Mouse (Mus musculus) embryonic facial prominence, embryonic 13.5 days (tissue): ENCODE measurements around the gene Nckap5. TPM values are rescaled to one million over a fixed set of nuclear protein-coding genes. Genes with fewer than 3 reads are reported as not detected.

Experiments used
- ATAC-seq: fragments of 200-750 bp; cut with Nextera tagmentation; 2 replicates; pipeline ENCODE4 v1.8.0; 2017; ENCODE audit warnings: low read depth; ENCODE audit not compliant: insufficient number of reproducible peaks, insufficient read depth, low FRiP score, low TSS enrichment
- H3K27ac ChIP-seq: fragments of 300-500 bp; sonication (generic); 2 replicates; pipeline ENCODE4 v1.5.1; 2015; ENCODE audit warnings: moderate library complexity, mild to moderate bottlenecking, inconsistent platforms
- H3K27me3 ChIP-seq: fragments of 300-500 bp; sonication (generic); 2 replicates; pipeline ENCODE4 v1.6.1; 2015; ENCODE audit warnings: mild to moderate bottlenecking, inconsistent platforms
- H3K36me3 ChIP-seq: fragments of 300-500 bp; sonication (generic); 2 replicates; pipeline ENCODE4 v1.6.1; 2015; ENCODE audit warnings: mild to moderate bottlenecking, inconsistent platforms
- H3K4me1 ChIP-seq: fragments of 300-500 bp; sonication (generic); 2 replicates; pipeline ENCODE4 v1.6.1; 2015; ENCODE audit warnings: inconsistent platforms
- H3K4me2 ChIP-seq: fragments of 300-500 bp; sonication (generic); 2 replicates; pipeline ENCODE4 v1.6.1; 2015; ENCODE audit warnings: moderate library complexity, mild to moderate bottlenecking, inconsistent platforms
- H3K4me3 ChIP-seq: fragments of 300-500 bp; sonication (generic); 2 replicates; pipeline ENCODE4 v1.5.1; 2015; ENCODE audit warnings: mild to moderate bottlenecking, inconsistent platforms
- H3K9ac ChIP-seq: fragments of 300-500 bp; sonication (generic); 2 replicates; pipeline ENCODE4 v1.6.1; 2015; ENCODE audit warnings: mild to moderate bottlenecking, inconsistent platforms
- H3K9me3 ChIP-seq: fragments of 300-500 bp; sonication (generic); 2 replicates; pipeline ENCODE4 v1.6.1; 2016; ENCODE audit warnings: inconsistent platforms
- WGBS: fragments of 180-500 bp; shearing (Covaris S2); methylation state at CpG from one replicate; pipeline ENCODE4 v1.1.7; 2015; ENCODE audit warnings: mixed read lengths; 5-methylcytosine and 5-hydroxymethylcytosine counted together
- polyA plus RNA-seq: library from polyadenylated mRNA; unstranded; fragments of >200 nt; fragmentation: Nextera tagmentation; extraction: Ambion mirVana; gene quantifications from 2 replicates; pipeline ENCODE4 v1.2.1, GENCODE M21; 2015

The Nckap5 gene
- polyA plus RNA-seq, 1 experiment from 2014 or later, result 11.3 TPM

DNA sequence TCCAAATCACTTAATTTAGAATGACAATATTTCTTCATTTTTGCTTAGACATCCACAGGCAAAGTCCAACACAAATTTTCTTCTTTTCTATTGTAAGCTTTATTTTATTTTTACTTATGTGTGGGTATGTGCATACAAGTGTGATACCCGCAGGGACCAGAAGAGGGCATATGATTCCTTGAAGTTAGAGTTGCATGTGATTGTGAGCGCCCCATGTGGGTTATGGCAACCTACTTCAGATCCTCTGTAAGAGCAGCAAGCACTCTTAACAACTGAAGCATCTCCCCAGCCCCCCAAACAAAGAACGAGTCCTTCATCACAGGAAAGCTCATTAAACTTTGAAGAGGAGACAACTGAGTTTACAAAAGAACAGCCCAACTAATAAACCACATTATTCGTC lies 217.7 kb downstream of the Nckap5 start:
- H3K27ac ChIP-seq, result no peak overlapping the region
- H3K27me3 ChIP-seq, result no peaks in the 10 kb centered on the region
- ATAC-seq, result no peak
- no peaks in the 10 kb centered on the region for H3K36me3 ChIP-seq
- no peaks in the 10 kb centered on the region for H3K9me3 ChIP-seq
- no peaks in the 10 kb centered on the region for H3K4me1 ChIP-seq
- H3K9ac ChIP-seq, result no peak overlapping the region
- no peak overlapping the region for H3K4me2 ChIP-seq
- no peak overlapping the region for H3K4me3 ChIP-seq
- WGBS, result 87% methylated on average over 4 of the region's 4 CpGs

DNA sequence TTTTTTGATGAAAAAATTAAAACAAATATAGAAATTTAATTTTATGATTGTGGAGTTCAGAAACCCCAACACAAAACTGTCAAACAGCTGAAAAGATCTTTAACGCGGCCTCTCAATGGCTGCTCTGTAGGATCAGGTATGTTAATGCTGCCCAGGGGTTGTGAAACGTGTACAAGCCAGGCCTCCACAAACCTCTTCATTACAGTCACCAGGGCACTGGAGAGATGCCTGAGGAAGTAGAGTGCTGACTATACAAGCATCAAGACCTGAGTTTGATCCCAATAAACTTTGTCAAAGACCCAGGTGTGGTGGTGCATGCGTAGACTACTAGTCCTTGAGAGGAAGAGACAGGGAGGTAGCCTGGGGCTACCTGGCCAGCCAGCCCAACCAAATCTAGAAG lies 222.0 kb downstream of the Nckap5 start:
- H3K27ac ChIP-seq, result no peak overlapping the region
- no peaks in the 10 kb centered on the region for H3K4me1 ChIP-seq
- no peaks in the 10 kb centered on the region for H3K27me3 ChIP-seq
- no peaks in the 10 kb centered on the region for H3K9me3 ChIP-seq
- no peak; the same call in 1 of the 2 replicates for ATAC-seq
- H3K4me3 ChIP-seq, result no peak overlapping the region
- no peak overlapping the region for H3K4me2 ChIP-seq
- no peaks in the 10 kb centered on the region for H3K36me3 ChIP-seq
- no peak overlapping the region for H3K9ac ChIP-seq
- WGBS, result 82% methylated on average over 4 of the region's 4 CpGs

DNA sequence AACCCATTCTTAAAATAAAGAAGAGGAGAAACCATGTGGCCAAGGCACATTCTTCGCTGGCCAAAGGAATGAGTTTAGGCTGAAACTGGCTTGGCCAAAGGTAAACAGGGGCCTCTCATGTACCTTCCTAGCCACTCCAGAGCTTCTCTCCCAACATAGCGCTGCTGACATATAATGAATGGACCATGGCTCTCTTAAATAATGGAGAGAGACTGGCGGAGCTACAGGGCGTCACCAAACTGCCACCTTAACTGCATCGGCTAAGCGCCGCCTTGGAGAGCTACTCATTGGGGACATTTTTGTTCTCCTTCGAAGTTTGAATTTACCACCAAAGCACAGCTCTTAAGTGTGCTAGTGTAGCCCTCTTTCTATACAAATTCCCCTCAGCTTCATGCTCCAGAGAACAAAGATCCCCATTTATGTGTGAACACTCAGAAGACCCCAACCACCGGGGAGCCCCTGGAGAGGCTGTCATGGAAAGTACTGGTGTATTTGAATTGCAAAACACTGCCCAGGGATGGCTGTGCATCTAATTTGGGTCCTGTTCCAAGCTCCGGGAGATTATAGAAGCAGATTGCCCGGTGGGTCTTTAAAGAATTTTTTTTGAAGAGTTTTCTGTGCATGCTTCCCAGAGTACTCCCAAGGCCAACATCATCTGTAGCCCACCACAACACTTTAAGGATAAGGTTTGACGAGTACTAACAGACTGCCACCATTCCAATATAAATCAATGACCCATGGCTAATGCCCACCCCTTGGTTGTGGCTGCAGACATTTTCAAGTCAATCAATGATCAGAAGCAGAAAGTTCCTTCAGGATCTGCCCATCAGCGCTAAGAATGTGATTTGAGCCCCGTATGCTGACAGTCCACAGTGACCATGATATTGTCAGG lies 224.2 kb downstream of the Nckap5 start:
- H3K27ac ChIP-seq, result no peak overlapping the region
- WGBS, result 86% methylated on average over 14 of the region's 14 CpGs
- no peak for ATAC-seq
- H3K36me3 ChIP-seq, result no peaks in the 10 kb centered on the region
- no peaks in the 10 kb centered on the region for H3K27me3 ChIP-seq
- H3K4me1 ChIP-seq, result no peaks in the 10 kb centered on the region
- no peak overlapping the region for H3K4me2 ChIP-seq
- H3K4me3 ChIP-seq, result no peak overlapping the region
- H3K9ac ChIP-seq, result no peak overlapping the region
- no peaks in the 10 kb centered on the region for H3K9me3 ChIP-seq

- Histone ChIP-seq H3K27ac (no peak overlapping the region), H3K4me2 (no peak overlapping the region), H3K9ac (no peak overlapping the region), H3K4me3 (no peak overlapping the region), H3K9me3 (no peaks in the 10 kb centered on the region), H3K4me1 (no peaks in the 10 kb centered on the region), H3K27me3 (no peaks in the 10 kb centered on the region), H3K36me3 (no peaks in the 10 kb centered on the region)
- 80% methylated on average over 9 of the region's 9 CpGs for WGBS
- no peak for ATAC-seq
Measured at GRCm38 (mm10) chr1:126604551-126604950, 226.0 kb downstream of the Nckap5 start.

DNA sequence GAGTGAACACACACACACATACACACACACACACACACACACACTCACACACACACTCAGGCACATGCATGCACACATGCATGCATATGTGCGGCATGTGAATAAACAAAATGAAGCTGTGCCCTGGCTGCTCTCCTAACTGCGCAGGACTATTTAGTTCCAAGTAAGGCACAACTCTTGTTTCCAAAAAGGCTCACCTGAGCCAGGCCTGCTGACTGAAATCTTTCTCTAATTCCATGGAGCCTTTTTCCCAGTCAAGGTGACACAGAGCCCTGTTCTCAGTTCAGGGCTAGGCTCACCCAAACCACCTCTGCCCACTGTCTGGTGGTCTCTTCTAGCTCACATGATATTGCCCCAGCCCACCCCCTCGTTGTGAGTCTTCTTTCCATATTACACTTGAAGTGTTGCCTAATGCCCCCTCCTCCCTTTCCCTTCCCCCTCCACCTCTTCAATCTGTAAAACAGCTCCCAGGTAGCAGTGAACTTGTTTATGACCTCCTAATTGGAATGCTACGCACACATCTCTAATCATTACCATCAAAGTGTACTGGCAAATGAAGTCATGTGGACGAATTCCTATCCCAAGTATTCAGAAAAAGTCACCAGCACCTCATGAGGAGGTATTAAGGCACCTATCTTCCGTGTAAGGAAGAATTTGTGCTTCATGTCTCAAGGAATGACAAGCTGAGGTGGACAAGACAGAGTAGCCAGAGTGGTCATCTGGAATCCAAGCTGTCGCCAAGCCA lies 226.7 kb downstream of the Nckap5 start:
- WGBS, result 70% methylated on average over 7 of the region's 7 CpGs
- no peak overlapping the region for H3K27ac ChIP-seq
- no peaks in the 10 kb centered on the region for H3K9me3 ChIP-seq
- H3K4me2 ChIP-seq, result no peak overlapping the region
- H3K9ac ChIP-seq, result no peak overlapping the region
- no peaks in the 10 kb centered on the region for H3K27me3 ChIP-seq
- ATAC-seq, result no peak
- no peaks in the 10 kb centered on the region for H3K36me3 ChIP-seq
- no peak overlapping the region for H3K4me3 ChIP-seq
- H3K4me1 ChIP-seq, result no peaks in the 10 kb centered on the region

DNA sequence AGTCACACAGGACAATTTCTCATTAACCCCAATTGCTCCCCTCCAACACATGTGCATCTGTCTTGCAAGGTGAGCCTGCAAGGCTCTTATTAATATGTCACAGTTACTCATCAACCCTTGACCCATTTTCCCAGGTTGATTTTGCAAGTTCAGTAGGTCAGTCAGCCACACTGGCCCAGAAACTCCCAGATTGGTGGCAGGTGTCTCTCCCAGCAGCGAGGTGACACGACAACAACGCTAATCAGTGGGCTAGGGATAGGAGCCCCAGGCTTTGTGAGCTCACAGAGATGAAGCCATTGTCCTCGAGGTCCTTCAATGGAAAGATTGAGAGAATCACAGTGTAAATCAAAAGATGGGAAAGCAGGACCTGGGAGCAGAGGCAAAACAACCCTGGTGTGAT lies 230.0 kb downstream of the Nckap5 start:
- H3K4me2 ChIP-seq, result no peak overlapping the region
- H3K9ac ChIP-seq, result no peak overlapping the region
- ATAC-seq, result no peak
- WGBS, result 30% methylated on average over 4 of the region's 4 CpGs
- no peaks in the 10 kb centered on the region for H3K36me3 ChIP-seq
- H3K9me3 ChIP-seq, result no peaks in the 10 kb centered on the region
- no peaks in the 10 kb centered on the region for H3K4me1 ChIP-seq
- no peak overlapping the region for H3K27ac ChIP-seq
- no peaks in the 10 kb centered on the region for H3K27me3 ChIP-seq
- H3K4me3 ChIP-seq, result no peak overlapping the region

DNA sequence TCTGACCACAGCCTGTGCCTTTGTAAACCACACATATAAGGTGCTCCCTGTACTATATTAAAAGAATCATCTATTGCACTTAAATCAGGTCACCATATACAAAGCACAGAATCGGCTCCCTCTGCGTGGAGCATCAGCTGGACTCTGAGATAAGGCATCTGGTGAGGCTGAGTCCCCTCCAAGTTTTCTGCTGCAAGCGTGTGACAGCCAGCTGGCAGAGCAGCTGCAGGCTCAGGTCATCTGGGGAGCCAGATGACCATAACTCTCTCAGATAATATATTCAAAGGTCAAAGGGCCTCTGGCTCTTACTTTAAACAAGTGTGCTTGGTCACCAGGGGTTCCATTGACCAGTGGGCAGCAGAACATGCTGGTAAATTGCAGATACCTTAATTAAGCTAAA lies 233.2 kb downstream of the Nckap5 start:
- Histone ChIP-seq H3K27me3 (no peaks in the 10 kb centered on the region), H3K4me3 (no peak overlapping the region), H3K36me3 (no peaks in the 10 kb centered on the region), H3K4me2 (no peak overlapping the region), H3K4me1 (peaks cover 12% of the 10 kb centered on the region), H3K9ac (no peak overlapping the region), H3K27ac (no peak overlapping the region), H3K9me3 (no peaks in the 10 kb centered on the region)
- WGBS, result 67% methylated on average over 3 of the region's 3 CpGs
- no peak for ATAC-seq

DNA sequence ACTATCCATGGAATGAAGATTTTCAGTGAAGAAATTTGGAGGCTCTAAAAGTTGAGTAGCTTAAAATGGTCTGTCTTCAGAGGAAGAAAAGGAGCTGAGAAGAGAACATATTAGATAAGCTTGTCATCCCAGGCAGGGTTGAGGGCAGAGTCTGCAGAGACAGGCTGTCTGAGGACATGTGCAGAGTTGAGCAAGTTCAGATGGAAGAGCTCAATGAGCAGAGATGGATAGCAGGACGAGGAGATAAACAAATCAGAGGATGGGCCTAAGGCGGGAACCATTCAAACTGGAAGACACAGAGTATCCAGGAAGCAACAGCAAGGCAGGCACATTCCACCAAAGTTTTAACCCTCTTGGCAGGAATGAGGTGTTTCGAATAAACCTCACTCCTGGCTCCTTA lies 235.8 kb downstream of the Nckap5 start:
- 77% methylated on average over 3 of the region's 3 CpGs for WGBS

DNA sequence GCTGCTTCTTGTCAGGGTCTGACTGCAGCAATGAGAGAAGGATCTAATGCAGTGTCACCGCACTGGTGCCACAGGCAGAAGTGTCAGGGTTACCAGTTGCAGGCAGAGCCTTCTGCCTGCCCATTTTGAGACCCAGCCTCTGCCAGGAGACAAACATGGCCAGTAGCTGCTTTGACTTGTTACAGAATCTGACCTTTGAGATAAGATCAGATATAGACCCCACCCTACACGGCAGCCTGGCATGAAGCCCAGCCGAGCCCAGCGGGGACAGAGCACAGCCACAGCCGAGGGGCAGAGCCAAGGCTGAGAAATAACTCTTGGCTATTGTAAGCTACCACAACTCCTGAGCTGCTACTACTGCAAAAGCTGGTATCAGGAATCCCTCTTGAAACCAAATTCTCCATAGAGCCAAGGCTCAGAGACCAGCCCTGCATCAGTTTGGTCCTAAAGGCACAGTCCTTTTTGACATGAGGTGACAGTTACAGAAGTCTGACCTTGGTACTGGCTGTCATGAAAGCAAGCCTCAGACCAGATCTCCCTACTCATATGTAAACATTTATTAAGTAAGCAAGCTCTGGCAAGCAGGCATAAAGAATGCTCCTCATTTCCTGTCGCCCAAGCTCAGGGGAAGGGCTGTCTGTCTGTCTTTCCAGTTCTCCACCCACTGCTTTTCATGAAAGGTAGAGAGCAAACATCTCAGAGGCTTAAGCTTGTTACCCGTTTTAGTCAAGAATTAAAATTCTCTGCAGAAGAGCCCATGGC lies 237.4 kb downstream of the Nckap5 start:
- peaks cover 14% of the 10 kb centered on the region for H3K4me1 ChIP-seq
- no peak for ATAC-seq
- WGBS, result 42% methylated on average over 7 of the region's 7 CpGs
- H3K4me2 ChIP-seq, result no peak overlapping the region
- H3K27me3 ChIP-seq, result no peaks in the 10 kb centered on the region
- no peaks in the 10 kb centered on the region for H3K36me3 ChIP-seq
- H3K27ac ChIP-seq, result 0 out of 2 replicates have a peak overlapping the region, but pooled peaks have one; percentile 7
- no peaks in the 10 kb centered on the region for H3K9me3 ChIP-seq
- no peak overlapping the region for H3K9ac ChIP-seq
- H3K4me3 ChIP-seq, result no peak overlapping the region

More for the DNA sequence above, 235.8 kb downstream of the Nckap5 start:
- peaks cover 12% of the 10 kb centered on the region for H3K4me1 ChIP-seq
- no peak for ATAC-seq
- no peaks in the 10 kb centered on the region for H3K36me3 ChIP-seq
- H3K9ac ChIP-seq, result no peak overlapping the region
- H3K4me3 ChIP-seq, result no peak overlapping the region
- no peaks in the 10 kb centered on the region for H3K9me3 ChIP-seq
- no peaks in the 10 kb centered on the region for H3K27me3 ChIP-seq
- no peak overlapping the region for H3K4me2 ChIP-seq
- no peak overlapping the region for H3K27ac ChIP-seq

DNA sequence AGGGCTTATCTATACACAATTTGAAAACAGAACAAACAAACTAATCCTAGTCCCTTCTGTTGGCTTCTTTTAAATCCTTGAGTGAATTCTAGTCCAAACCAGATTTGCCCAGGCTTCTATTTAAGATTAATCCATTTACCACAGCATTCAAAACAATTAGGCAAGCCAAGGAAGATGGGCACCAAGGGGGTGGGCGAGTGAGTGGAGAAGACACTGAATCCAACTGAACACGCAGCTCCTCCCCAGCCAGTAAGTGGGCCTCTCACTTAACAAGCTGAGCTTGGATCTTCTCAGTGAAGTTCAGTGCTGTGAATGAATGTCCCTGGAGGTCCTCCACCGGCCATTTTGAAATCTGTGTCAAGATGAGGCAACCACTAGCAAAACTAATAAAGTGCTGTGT lies 239.7 kb downstream of the Nckap5 start:
- H3K4me1 ChIP-seq, result peaks cover 14% of the 10 kb centered on the region
- no peaks in the 10 kb centered on the region for H3K9me3 ChIP-seq
- H3K27ac ChIP-seq, result no peak overlapping the region
- H3K36me3 ChIP-seq, result no peaks in the 10 kb centered on the region
- ATAC-seq, result no peak
- H3K4me3 ChIP-seq, result no peak overlapping the region
- H3K27me3 ChIP-seq, result no peaks in the 10 kb centered on the region
- H3K9ac ChIP-seq, result no peak overlapping the region
- no peak overlapping the region for H3K4me2 ChIP-seq
- WGBS, result 77% methylated on average over 3 of the region's 3 CpGs

DNA sequence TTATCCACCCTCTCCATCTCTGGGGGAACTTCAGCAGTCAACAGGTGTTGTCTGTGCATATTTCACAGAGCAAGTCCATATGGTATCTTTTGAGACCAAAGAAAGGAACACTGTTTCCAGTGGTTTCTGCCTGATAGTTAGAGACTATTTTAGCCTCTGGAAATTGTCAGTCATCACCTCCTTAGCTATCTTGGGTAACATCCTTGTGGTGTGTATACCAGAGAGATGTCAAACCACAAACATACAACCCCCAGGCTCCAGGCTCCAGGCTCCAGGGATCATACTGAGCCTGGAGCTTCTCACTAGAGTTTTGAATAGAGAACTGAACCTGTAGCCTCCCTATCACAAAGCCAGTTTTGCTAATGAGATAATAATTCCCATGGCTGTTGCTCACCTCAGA lies 252.4 kb downstream of the Nckap5 start:
- Histone ChIP-seq H3K4me3 (no peak overlapping the region), H3K27me3 (no peaks in the 10 kb centered on the region), H3K9ac (no peak overlapping the region), H3K27ac (no peak overlapping the region), H3K4me2 (no peak overlapping the region), H3K9me3 (no peaks in the 10 kb centered on the region), H3K4me1 (no peaks in the 10 kb centered on the region), H3K36me3 (no peaks in the 10 kb centered on the region)
- no peak for ATAC-seq
